Mouse (Mus musculus) embryonic facial prominence, embryonic 13.5 days (tissue): ENCODE measurements around the gene Twsg1. TPM values are rescaled to one million over a fixed set of nuclear protein-coding genes. Genes with fewer than 3 reads are reported as not detected.

Experiments used
- ATAC-seq: fragments of 200-750 bp; cut with Nextera tagmentation; 2 replicates; pipeline ENCODE4 v1.8.0; 2017; ENCODE audit warnings: low read depth; ENCODE audit not compliant: insufficient number of reproducible peaks, insufficient read depth, low FRiP score, low TSS enrichment
- H3K27ac ChIP-seq: fragments of 300-500 bp; sonication (generic); 2 replicates; pipeline ENCODE4 v1.5.1; 2015; ENCODE audit warnings: moderate library complexity, mild to moderate bottlenecking, inconsistent platforms
- H3K27me3 ChIP-seq: fragments of 300-500 bp; sonication (generic); 2 replicates; pipeline ENCODE4 v1.6.1; 2015; ENCODE audit warnings: mild to moderate bottlenecking, inconsistent platforms
- H3K36me3 ChIP-seq: fragments of 300-500 bp; sonication (generic); 2 replicates; pipeline ENCODE4 v1.6.1; 2015; ENCODE audit warnings: mild to moderate bottlenecking, inconsistent platforms
- H3K4me1 ChIP-seq: fragments of 300-500 bp; sonication (generic); 2 replicates; pipeline ENCODE4 v1.6.1; 2015; ENCODE audit warnings: inconsistent platforms
- H3K4me2 ChIP-seq: fragments of 300-500 bp; sonication (generic); 2 replicates; pipeline ENCODE4 v1.6.1; 2015; ENCODE audit warnings: moderate library complexity, mild to moderate bottlenecking, inconsistent platforms
- H3K4me3 ChIP-seq: fragments of 300-500 bp; sonication (generic); 2 replicates; pipeline ENCODE4 v1.5.1; 2015; ENCODE audit warnings: mild to moderate bottlenecking, inconsistent platforms
- H3K9ac ChIP-seq: fragments of 300-500 bp; sonication (generic); 2 replicates; pipeline ENCODE4 v1.6.1; 2015; ENCODE audit warnings: mild to moderate bottlenecking, inconsistent platforms
- H3K9me3 ChIP-seq: fragments of 300-500 bp; sonication (generic); 2 replicates; pipeline ENCODE4 v1.6.1; 2016; ENCODE audit warnings: inconsistent platforms
- WGBS: fragments of 180-500 bp; shearing (Covaris S2); methylation state at CpG from one replicate; pipeline ENCODE4 v1.1.7; 2015; ENCODE audit warnings: mixed read lengths; 5-methylcytosine and 5-hydroxymethylcytosine counted together
- polyA plus RNA-seq: library from polyadenylated mRNA; unstranded; fragments of >200 nt; fragmentation: Nextera tagmentation; extraction: Ambion mirVana; gene quantifications from 2 replicates; pipeline ENCODE4 v1.2.1, GENCODE M21; 2015

Twsg1 gene
- polyA plus RNA-seq, 1 experiment from 2014 or later = 154 TPM

DNA sequence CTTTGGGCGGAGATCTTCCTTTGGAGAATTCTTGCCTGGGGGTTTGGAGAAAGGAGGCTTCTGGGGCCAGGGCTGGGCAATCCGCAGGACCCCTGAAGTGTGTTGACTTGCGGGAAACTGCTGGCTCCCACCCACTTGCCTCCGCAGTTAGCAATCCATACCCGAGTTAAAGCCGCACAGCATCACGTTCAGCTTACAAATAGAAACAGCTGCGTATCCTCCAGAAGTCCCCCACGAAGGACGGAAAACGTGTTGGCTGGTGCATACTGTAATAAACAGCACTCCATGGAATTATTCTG lies 65.7 kb downstream of the Twsg1 start:
- Histone ChIP-seq H3K27ac (peak overlapping the region; percentile 99), H3K4me2 (peak overlapping the region; percentile 94), H3K27me3 (no peaks in the 10 kb centered on the region), H3K4me1 (peaks cover 29% of the 10 kb centered on the region), H3K4me3 (peak overlapping the region; percentile 92), H3K36me3 (no peaks in the 10 kb centered on the region), H3K9ac (peak overlapping the region; percentile 92), H3K9me3 (no peaks in the 10 kb centered on the region)
- under 1% methylated on average over 11 of the region's 11 CpGs for WGBS
- no peak; the same call in 1 of the 2 replicates for ATAC-seq

GRCm38 (mm10) chr17:65884691-65885397 lies 66.2 kb downstream of the Twsg1 start:
- peak; percentile 100 for ATAC-seq
- H3K36me3 ChIP-seq = no peaks in the 10 kb centered on the region
- no peaks in the 10 kb centered on the region for H3K9me3 ChIP-seq
- peaks cover 29% of the 10 kb centered on the region for H3K4me1 ChIP-seq
- no peaks in the 10 kb centered on the region for H3K27me3 ChIP-seq
- under 1% methylated on average over 67 of the region's 67 CpGs for WGBS
- H3K9ac ChIP-seq = peak overlapping the region; percentile 92
- H3K4me2 ChIP-seq = peak overlapping the region; percentile 94
- peak overlapping the region; percentile 99 for H3K27ac ChIP-seq
- H3K4me3 ChIP-seq = peak overlapping the region; percentile 92

GRCm38 (mm10) chr17:65884061-65884669 lies 66.9 kb downstream of the Twsg1 start:
- H3K27ac ChIP-seq = peak overlapping the region; percentile 99
- peak overlapping the region; percentile 92 for H3K4me3 ChIP-seq
- no peaks in the 10 kb centered on the region for H3K36me3 ChIP-seq
- peak overlapping the region; percentile 94 for H3K4me2 ChIP-seq
- H3K9ac ChIP-seq = peak overlapping the region; percentile 92
- 0 out of 2 replicates have a peak, but pooled peaks have one; percentile 3 for ATAC-seq
- H3K9me3 ChIP-seq = no peaks in the 10 kb centered on the region
- no peaks in the 10 kb centered on the region for H3K27me3 ChIP-seq
- peaks cover 29% of the 10 kb centered on the region for H3K4me1 ChIP-seq
- under 1% methylated on average over 48 of the region's 56 CpGs for WGBS

GRCm38 (mm10) chr17:65877026-65877425 lies 74.0 kb downstream of the Twsg1 start:
- H3K4me3 ChIP-seq = no peak overlapping the region
- peaks cover 24% of the 10 kb centered on the region for H3K4me1 ChIP-seq
- no peak overlapping the region for H3K27ac ChIP-seq
- H3K27me3 ChIP-seq = no peaks in the 10 kb centered on the region
- ATAC-seq = peak; percentile 33; the same call in 1 of the 2 replicates
- 0 out of 2 replicates have a peak, but pooled peaks cover 5% of the 10 kb centered on the region for H3K36me3 ChIP-seq
- H3K9ac ChIP-seq = no peak overlapping the region
- WGBS = 52% methylated on average over 6 of the region's 6 CpGs
- no peaks in the 10 kb centered on the region for H3K9me3 ChIP-seq
- H3K4me2 ChIP-seq = no peak overlapping the region

- no peak overlapping the region for H3K4me2 ChIP-seq
- no peaks in the 10 kb centered on the region for H3K27me3 ChIP-seq
- WGBS = 93% methylated on average over 11 of the region's 11 CpGs
- 0 out of 2 replicates have a peak, but pooled peaks cover 3% of the 10 kb centered on the region for H3K36me3 ChIP-seq
- H3K27ac ChIP-seq = no peak overlapping the region
- no peak for ATAC-seq
- no peaks in the 10 kb centered on the region for H3K9me3 ChIP-seq
- H3K4me3 ChIP-seq = no peak overlapping the region
- H3K4me1 ChIP-seq = peaks cover 32% of the 10 kb centered on the region
- 0 out of 2 replicates have a peak overlapping the region, but pooled peaks have one; percentile 27 for H3K9ac ChIP-seq
These were observed 77.2 kb downstream of the Twsg1 start for GRCm38 (mm10) chr17:65873834-65874233.

GRCm38 (mm10) chr17:65873156-65873555 lies 77.9 kb downstream of the Twsg1 start:
- ATAC-seq = no peak
- Histone ChIP-seq H3K9me3 (no peaks in the 10 kb centered on the region), H3K9ac (no peak overlapping the region), H3K4me3 (no peak overlapping the region), H3K4me2 (no peak overlapping the region), H3K4me1 (peaks cover 32% of the 10 kb centered on the region), H3K36me3 (no peaks in the 10 kb centered on the region), H3K27ac (no peak overlapping the region), H3K27me3 (no peaks in the 10 kb centered on the region)
- WGBS = 82% methylated on average over 4 of the region's 4 CpGs

DNA sequence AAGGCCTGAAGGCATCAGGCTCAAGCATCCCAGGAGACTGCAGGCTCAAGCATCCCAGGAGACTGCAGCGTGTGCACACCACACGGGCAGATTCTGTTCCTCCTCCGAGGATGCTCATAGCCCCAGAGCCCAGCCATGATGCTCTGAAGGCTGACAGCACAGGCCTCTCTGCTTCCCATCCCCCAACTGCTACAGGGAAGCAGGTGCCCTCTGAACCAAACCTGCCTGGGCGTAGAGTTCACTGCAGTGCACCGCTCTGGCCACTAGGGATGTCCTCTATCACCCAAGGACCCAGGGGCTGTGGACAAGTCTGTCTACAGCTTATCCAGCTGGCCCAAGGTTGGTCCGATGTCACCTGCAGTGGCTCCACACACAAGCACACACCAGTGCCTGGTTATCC lies 78.4 kb downstream of the Twsg1 start:
- Histone ChIP-seq H3K4me3 (no peak overlapping the region), H3K4me2 (no peak overlapping the region), H3K4me1 (peaks cover 32% of the 10 kb centered on the region), H3K36me3 (peaks cover 3% of the 10 kb centered on the region; the same call in 1 of the 2 replicates), H3K9me3 (no peaks in the 10 kb centered on the region), H3K9ac (peak overlapping the region; percentile 41), H3K27me3 (no peaks in the 10 kb centered on the region), H3K27ac (peak overlapping the region; percentile 78; the same call in 1 of the 2 replicates)
- no peak for ATAC-seq
- 41% methylated on average over 6 of the region's 6 CpGs for WGBS

DNA sequence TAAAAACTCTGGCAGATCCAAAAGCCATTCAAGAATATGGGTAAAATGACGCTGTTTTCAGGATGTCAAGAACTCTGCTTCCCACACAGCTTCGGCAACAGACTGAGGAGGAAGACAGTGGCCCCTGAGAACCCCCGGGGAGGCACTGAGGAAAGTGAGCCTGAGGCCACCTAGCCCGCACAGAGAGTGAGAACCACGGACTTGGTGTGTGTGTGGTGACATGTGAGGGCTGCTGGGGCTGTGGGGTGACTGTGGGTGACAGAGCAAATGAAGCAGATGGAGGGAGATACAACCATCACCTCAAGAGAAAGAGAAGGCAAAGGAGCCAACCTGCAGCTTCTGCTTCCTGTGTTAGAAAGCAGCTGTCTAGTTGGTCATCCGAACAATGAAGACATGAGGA lies 79.0 kb downstream of the Twsg1 start:
- peaks cover 9% of the 10 kb centered on the region; the same call in 1 of the 2 replicates for H3K36me3 ChIP-seq
- ATAC-seq = no peak
- peak overlapping the region; percentile 78 for H3K27ac ChIP-seq
- no peaks in the 10 kb centered on the region for H3K27me3 ChIP-seq
- no peaks in the 10 kb centered on the region for H3K9me3 ChIP-seq
- peak overlapping the region; percentile 5; the same call in 1 of the 2 replicates for H3K4me2 ChIP-seq
- WGBS = 38% methylated on average over 6 of the region's 6 CpGs
- peak overlapping the region; percentile 41 for H3K9ac ChIP-seq
- H3K4me3 ChIP-seq = no peak overlapping the region
- peaks cover 28% of the 10 kb centered on the region for H3K4me1 ChIP-seq

Other genes starting within 250 kb of the Twsg1 start
- 59.8 and 61.2 TPM in 2 replicates for gene Rab31, start 178.5 kb downstream of the Twsg1 start, polyA plus RNA-seq
- 44.1 and 46.7 TPM in 2 replicates for gene Ppp4r1, start 168.7 kb downstream of the Twsg1 start, polyA plus RNA-seq
- 94.1 and 105 TPM in 2 replicates for gene Ralbp1, start 65.4 kb downstream of the Twsg1 start, polyA plus RNA-seq
- 41.4 and 45.9 TPM in 2 replicates for gene Ankrd12, start 125.9 kb upstream of the Twsg1 start, polyA plus RNA-seq
- gene Ndufv2, start 150.3 kb upstream of the Twsg1 start, polyA plus RNA-seq = 306 and 311 TPM in 2 replicates
- gene Washc1, start 160.3 kb upstream of the Twsg1 start, polyA plus RNA-seq = 42.9 and 45.6 TPM in 2 replicates
- gene Ddx11, start 172.3 kb upstream of the Twsg1 start, polyA plus RNA-seq = 23.0 and 23.8 TPM in 2 replicates